Mouse (Mus musculus): ENCODE data around the gene Ncf1.

Gene Ncf1

GRCm38 (mm10) chr5:134243661-134244436 lies 14.4 kb upstream of the Ncf1 start:
- no peak for DNase-seq

DNA sequence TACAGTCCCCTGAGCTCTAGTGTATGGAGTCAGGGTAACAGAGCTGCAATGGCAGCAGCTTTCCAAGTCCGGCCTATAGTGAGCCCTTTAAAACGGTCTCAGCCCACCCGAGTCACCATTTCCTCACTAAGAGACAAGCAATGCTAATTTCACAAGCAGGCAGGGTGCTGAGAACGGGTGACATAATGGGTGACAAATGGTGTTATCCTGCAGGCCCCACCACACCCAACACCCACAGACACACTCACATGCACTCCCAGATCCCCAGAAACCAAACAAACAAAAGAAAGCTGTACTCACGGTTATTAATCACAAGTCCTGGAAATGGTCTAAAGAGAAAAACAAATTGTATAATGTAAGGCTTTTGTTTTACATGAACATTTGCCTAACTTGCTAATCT lies 12.4 kb upstream of the Ncf1 start:
- no peak for DNase-seq

DNA sequence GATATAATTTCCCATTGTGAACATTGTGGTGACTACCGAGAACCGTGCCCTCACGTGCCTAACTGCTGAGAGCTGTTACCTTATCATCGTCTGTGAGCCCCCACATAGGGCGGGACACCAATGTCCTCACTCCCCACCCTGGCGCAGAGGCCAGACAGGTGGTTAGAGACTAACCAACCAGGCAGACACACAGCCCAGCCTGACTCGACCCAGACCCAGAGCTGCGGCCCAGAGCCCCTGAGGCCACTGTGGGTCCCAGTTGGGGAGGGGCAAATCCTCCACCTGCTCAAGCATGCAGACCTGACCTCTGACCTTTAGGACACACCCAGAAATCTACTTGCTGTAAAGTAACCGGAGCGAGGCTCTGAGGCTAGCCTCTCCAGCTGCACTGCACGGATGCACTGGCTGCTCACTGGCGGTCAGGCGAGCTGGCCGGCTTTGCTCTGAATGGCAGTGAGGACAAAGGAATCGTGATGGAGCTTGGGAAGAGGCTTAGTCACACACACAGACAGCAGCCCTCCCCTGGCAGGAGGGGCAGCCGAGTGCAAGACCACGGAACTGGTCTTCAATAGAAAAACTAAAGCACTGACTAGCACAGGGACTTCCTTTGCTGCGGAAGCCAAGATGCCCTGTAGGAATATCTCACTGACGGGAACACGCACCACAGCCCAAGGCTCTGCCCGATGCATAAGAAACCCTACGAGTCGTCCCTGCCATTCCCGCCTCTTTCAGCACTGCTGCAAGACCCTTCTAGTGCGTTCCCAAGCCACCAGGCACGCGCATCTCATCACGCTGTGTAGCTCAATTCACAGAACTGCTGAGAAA lies 8.7 kb upstream of the Ncf1 start:
- DNase-seq, result no peak

DNA sequence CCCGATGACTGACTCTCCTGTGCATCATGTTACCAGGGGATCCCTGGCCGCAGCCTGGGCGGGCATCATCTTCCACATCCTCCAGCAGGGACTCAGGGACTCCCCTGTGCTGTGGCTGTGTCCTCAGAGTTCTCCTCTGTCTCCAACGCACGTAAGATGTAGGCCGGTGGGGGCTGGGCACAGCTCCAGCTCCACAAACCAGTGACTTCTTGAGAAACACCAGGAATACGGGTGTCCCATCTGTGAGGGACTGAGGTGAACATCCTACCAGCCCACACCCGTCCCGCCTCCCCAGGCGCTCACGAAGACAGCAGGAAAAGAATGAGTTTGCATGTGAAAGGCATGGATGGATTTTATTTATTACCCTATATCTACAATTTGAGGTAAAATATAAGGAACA lies 8.1 kb upstream of the Ncf1 start:
- DNase-seq, result no peak

- DNase-seq, result no peak
These were observed 7.4 kb upstream of the Ncf1 start for GRCm38 (mm10) chr5:134236796-134237195.

- no peak for DNase-seq
These were observed 6.8 kb upstream of the Ncf1 start for GRCm38 (mm10) chr5:134236241-134236640.

GRCm38 (mm10) chr5:134235111-134235510 lies 5.7 kb upstream of the Ncf1 start:
- no peak for DNase-seq

GRCm38 (mm10) chr5:134234205-134234604 lies 4.8 kb upstream of the Ncf1 start:
- no peak for DNase-seq

DNA sequence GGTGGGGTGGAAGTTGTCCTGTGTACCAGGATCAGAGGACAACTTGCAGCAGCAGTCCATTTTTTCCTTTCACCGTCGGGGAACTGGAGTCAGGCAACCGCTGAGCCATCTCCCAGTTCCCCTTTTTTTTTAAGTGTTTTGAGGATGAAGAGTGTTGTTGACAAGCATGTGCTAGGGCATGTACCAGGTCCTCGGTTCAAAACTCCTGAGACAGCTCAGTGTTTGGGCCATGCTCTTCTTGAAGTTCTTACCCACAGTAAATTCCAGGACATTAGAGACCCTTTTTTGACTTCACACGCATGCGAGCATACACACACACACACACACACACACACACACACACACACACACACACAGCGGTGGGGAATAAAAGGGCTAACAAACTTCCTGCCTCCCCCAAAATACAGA lies 3.8 kb upstream of the Ncf1 start:
- DNase-seq, result no peak

DNA sequence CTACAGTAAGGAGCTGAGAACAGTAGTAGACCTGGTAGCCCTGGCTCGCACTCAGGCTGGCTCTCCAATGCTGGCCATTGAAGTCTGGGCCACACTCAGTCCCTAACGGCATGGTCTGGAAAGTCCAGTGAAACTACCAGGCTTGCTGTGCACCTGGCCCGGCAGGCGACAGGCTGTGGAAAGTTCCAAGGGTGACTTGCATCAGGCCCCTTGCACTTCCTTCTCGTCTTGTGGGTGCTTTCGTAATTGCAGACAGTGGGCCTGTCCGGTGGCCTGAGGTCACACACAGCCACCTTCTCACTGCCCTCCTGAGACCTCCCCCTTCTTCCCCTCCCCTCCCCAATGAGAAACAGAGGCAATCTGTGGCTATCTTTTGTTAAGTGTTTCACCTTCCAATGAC lies 3.1 kb upstream of the Ncf1 start:
- no peak for DNase-seq

GRCm38 (mm10) chr5:134232111-134232510 lies 2.7 kb upstream of the Ncf1 start:
- DNase-seq, result no peak

- no peak for DNase-seq
These were observed 2.0 kb upstream of the Ncf1 start for GRCm38 (mm10) chr5:134231376-134231775.

- DNase-seq, result no peak
These were observed 1.2 kb downstream of the Ncf1 start for GRCm38 (mm10) chr5:134228249-134228638.

GRCm38 (mm10) chr5:134227574-134228248 lies 1.7 kb downstream of the Ncf1 start:
- no peak for DNase-seq

GRCm38 (mm10) chr5:134226946-134227345 lies 2.5 kb downstream of the Ncf1 start:
- no peak for DNase-seq

- no peak for DNase-seq
These were observed 4.1 kb downstream of the Ncf1 start for GRCm38 (mm10) chr5:134225110-134225901.

DNA sequence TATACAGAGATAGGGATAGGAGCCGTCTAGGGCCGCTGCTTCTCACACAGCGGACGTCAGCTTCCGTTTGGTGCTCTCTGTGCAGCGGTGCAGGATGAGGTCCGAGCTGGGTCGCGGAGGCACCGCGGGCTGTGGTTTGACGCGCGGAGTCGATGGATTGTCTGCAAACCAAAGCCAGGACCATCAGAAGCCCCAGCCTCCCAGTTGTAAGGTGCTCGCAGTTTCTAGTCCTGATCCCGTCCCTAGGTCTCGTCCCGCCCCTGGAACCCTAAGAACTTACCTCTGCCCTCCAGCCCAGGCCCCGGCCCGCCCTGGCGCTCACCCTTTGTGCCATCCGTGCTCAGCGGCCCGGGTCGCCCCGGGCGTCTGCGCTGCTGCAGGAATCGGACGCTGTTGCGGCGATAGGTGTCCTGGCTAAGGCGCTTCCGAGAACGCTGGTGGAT lies 7.7 kb downstream of the Ncf1 start:
- no peak for DNase-seq

DNA sequence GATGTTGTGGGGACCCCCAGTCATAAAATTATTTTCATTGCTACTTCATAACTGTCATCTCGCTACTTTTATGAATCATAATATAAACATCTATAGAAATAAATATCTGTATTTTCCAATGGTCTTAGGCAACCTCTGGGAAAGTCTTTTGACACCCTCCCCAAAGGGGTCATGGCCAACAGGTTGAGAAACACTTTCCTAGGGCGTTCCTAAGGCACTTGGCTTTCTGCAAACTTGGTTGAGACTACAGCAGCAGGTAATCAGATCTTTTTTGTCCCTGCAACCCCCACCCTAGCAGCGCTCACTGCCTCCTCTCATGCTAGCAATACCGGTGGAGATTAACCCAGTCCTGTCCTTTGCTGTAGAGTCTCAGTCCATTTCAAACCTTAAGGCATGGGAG lies 8.1 kb downstream of the Ncf1 start:
- DNase-seq, result no peak

- DNase-seq, result no peak
These were observed 11.5 kb downstream of the Ncf1 start for GRCm38 (mm10) chr5:134217900-134218299.

DNA sequence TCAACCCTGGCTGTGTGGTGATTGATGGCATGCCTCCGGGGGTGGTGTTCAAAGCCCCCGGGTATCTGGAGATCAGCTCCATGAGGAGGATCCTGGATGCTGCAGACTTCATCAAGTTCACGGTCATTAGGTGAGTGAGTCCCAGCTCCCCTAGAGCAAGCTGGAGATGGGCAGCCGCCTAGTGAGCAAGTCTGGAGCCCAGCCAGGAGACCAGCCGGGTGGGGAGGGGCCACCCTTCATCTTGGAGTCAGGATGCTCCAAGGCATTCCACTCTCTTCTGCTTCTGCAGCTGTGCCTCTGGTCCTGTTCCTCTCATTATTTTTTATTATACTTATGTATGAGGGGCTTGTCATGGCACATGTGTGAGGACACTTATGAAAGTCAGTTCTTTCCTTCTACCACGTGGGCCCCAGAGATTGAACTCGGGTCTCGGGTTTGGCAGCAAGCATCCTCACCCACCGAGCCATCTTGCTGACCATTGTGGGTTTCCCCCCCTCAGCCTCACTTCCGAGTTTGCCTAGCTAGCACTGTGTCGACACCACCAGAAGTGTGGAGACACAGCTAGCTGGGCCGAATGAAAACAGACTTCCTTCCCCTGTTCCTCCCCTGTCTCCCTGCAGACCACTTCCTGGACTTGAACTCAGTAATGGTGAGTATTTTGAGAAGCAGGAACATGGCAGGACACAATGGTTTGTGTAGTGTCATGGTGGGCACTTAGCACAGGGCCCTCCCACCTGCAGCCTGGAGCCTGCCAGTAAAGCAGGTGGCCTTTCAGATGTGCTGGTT lies 15.2 kb downstream of the Ncf1 start:
- no peak for DNase-seq

GRCm38 (mm10) chr5:134209931-134210554 lies 19.4 kb downstream of the Ncf1 start:
- no peak for DNase-seq

GRCm38 (mm10) chr5:134206721-134207120 lies 22.7 kb downstream of the Ncf1 start:
- DNase-seq, result no peak
